Mouse (Mus musculus): ENCODE data around the gene Stk32b.

Gene Stk32b

DNA sequence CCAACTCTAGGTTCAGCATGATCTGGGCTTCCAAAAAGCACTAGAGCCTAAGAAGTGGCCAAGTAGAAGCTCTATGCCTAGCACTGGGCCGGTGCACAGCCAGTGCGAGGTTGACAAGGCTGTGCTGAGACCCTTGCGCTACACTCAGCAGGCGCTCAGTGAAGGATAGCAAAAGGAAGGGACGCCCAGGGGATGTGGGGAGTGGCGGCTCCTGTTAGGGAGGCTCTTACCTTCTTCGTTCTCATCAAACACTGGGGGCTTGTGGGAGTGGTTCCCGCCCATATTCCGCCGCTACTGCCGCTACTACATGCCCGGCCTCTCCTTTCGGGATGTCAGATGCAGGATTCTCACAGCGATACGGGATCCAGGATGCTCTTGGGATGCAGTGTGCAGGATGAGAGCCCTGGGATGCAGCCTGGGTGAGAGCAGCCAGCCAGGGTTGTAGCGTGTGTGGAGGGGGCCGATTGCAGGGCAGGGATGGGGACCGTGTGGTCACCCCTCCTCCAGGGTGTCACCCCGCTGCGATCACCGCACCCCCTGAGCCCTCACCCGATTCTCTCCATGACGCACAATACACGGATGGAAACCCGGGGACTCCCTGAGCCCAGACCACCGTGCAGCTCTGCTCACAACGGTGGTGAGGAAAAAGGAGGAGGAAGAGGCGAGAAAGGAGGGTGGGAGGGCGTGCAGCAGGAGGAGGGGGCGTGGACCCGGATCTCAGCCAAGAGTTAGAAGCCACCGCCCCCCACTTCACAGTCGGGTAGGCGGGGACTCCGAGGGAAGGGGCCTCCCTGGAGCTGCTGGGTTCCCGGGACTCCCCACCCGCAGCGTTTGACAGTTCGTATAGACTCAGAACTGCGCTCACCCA lies at the start of gene Stk32b:
Gene Stk32b, minus strand, starts transcription at position 667 of the 868 bp plus-strand sequence.
- DNase-seq = no peak

DNA sequence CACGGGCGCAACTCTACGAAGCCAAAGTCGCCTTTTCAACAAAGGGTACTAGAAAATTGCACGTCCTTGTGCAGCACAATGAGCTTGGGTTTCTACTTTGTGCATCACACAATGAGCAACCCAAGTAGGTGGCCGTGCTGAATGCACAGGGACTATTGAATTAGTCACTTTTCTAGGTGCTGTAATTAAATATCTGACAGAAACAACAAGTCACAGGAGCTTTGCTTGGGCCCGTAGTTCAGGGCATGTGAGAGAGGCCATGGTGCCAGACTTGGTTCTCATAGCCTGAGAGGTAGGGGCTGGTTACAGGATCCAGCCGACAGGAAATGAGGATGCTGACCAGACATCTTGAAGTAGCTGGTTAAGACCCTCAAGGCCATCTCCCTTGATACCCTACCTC lies 48.9 kb upstream of the Stk32b start:
- DNase-seq = no peak

DNA sequence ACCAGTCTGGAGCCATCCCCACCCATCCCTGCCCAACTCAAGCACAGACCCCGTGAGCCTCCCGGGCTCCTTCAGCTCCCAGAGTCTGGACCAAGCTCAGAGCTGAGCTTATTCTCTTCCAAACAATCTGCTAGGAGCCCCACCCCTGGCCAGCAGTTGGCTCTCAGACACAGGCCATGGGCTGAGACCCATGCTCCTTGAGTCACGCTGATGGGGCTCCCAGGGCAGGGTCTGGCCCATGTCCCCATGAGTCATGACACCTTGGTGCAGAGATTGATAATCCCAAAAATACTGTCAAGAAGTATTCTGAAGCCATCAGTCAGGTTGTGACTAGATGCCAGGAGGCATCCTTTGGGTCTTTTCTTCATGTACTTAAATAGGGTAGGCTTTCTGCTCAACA lies 45.1 kb upstream of the Stk32b start:
- no peak for DNase-seq

DNA sequence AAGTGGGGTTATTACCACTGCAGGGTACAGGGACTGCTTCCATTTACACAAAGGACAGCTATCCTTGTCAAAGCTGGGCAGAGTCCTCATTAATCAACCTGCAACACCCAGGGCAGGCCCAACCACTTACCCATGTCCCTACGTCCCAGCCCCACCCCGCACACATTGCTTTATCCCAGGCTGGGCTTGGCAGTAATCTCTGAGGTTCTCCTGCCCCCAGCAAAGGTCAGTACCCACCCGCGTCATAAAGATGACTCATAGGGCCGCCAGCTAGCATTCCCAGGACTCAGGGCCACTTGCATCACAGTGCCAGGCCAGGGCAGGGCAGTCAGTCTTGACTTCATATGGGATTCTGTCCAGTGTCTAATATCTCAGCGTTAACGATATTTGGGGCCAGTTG lies 36.4 kb upstream of the Stk32b start:
- DNase-seq = no peak

DNA sequence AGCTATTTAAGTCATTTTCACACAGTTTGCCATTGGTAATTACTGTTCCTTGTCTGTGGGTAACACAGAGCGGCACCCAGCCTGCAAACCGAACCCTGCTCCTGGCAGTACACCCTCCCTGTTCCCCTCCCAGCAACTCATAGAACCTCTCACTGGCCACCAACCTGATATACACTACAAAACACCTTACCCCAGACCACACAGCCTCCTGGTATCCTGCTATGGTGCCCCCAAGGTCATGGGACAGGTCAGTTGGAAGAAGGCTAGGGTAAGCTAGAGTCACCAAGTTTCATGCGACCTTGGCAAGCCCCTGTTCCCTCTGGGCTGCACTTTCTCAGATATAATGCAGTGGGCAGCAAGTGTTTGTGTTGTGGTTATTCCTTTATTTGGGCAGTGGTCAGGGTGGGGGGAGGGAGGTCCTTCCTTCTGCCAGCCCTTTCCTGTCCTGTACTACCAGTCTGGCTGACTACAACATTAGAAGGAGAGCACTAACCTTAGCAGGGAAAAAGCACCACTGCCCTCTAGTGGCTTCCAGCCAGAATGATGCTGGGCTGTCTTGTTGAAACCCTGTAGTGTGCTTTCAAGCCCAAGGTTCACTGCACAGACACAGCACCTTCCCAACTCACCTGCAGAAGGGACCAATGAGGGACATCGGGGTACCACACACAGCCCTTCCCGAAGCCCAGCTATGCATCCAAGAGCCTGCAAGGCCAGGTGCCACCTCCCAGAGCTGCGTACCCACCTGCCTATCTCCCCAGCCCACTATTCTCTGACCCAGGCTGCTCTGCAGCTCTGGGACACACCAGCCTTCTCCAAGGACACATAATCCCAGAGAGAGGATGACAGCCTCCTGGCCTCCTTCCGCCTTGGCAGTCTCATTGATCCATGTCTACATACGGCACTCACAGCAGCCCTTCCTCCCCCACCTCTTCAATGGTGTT lies 35.3 kb upstream of the Stk32b start:
- DNase-seq = no peak

DNA sequence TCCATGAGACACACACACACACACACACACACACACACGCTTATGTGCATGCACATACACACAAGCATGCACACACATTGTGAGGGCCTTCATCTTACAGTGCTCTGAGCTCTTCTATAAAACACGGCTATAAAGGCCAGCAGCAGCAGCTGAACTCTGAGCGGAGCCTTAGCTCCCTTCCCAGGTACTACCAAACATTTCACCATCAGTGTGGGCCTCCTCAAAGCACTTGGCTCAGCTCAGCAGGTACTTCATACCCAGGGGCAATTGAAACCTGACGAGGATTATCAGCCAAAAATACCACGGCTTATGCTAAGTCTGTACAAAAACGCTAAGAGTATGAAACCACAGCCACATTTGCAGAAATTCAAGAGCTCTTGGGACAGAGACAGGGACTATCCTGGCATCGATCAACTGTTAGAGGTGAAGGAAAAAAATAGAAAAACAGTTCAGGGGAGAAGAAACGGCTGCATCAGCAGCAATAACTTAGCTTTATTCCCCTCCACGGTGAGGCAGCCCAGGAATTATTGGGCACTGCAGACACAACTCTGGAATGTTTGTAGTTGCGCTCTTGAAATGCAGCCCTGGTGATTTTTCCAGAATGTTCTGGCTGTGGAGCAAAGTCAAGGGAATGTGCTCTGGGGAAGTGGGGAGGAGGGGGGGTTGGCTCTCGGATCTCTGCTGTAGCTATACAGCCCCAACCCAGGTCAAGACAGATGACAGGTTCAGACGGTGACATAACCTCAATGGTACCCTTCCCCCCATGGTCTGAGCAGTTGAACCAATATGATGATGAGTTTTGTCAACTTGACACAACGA lies 27.1 kb upstream of the Stk32b start:
- DNase-seq = no peak

DNA sequence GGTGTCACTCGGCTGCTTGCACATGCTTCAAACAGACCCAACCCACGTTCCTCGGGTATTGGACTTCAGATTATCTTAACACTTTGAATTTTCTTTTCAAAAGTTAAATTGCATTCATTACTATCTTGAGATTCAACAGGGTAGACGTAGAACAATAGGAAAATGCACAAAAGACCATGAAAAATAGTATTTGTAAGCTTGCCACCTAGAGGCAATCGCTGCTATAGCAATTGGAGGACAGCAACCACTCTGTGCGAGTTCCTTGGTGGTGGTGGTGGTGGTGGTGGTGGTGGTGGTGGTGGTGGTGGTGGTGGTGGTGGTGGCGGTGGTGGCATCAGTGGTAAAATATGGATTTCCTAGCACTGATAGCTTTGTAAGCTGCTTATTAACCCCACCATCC lies 19.2 kb upstream of the Stk32b start:
- no peak for DNase-seq

DNA sequence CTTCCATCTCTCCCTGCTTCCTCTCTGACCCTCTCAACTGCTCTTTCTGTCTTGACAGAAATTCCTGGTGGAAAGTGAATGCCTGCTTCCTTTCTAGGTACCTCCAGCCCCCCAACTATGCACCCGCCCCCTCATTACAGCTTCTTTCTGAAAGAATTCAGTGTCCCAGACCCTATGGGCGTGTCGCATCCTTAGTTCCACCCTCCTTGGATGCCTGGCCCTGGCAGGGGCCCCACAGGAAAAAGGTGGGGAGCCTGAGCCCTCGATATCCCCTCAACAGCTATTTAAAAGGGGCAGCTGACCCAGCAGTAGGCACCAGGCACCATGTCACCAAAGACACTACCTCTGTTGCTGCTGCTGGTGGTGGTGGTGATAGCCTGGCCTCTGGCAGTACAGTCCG lies 18.3 kb upstream of the Stk32b start, which contains the start of gene Cytl1:
Gene Cytl1, plus strand, starts transcription at position 296 of the 400 bp plus-strand sequence.
- DNase-seq = no peak

DNA sequence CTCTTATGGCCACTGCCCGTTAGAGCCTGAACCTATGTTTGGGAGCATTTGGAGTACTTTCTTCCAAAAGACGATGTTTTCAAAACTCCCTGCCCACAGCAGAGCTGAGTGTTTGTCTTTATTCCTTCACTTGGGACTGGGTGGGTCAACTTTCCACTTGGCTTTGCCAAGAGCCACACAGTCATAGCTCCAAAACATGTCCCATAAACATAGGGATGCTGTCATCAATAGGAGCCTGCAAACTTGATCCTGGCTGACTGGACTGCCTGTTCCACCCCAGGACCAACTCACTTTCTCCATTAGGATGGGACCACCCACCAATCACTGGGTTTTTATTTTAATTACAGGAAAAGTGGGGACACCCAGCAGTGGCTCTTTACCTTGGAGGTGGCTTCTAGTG lies 13.8 kb upstream of the Stk32b start:
- DNase-seq = no peak

DNA sequence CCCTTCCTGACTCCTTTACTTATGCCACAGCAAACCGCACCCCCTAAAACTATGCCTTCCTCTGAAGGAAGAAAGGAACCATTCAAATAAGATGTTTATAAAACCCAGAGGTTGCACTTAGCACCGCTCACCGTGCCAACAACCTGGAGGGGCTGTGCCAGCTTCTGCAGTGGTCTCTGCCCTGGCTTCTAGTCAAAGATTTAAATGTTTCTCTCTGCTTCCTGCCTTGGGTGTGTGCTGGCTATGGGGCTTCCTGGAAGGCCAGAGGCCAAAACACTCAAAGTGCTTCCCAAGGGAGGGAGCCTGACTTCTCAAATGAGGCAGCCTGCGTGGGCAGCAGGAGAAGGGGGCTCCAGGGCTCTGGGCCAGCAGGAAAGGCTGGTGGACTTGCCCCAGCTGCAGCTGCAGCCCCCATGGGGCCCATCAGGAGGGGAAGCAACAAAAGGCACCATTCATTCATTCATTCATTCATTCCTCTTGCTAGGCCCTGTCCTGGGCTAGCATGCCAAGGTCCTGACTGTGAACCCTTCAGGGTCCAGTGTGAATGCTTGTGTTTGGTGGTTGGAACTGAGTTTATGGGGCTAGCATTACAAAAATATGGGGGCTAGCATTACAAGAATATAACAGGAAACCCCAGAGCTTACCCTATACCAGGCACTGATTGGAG lies 8.4 kb upstream of the Stk32b start:
- no peak for DNase-seq

DNA sequence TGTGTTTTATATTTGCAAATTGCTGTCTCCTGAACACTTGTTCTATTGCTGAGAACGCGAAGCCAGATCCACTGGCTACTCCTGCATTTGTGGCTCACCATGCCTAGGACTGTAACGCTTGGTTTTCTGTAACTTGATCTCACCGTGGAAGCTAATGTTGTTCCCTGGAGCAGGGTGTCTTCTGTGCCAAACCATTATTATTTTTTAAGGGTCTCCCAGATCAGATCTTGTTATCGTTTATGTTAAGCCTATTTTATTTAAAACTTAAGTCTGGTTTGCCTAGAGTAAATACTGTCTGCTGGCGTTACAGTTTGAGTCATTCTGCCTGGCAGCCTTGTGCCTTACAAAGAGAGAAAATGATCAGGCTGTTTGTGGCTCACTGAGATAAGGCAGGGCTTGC lies 3.7 kb upstream of the Stk32b start:
- no peak for DNase-seq

DNA sequence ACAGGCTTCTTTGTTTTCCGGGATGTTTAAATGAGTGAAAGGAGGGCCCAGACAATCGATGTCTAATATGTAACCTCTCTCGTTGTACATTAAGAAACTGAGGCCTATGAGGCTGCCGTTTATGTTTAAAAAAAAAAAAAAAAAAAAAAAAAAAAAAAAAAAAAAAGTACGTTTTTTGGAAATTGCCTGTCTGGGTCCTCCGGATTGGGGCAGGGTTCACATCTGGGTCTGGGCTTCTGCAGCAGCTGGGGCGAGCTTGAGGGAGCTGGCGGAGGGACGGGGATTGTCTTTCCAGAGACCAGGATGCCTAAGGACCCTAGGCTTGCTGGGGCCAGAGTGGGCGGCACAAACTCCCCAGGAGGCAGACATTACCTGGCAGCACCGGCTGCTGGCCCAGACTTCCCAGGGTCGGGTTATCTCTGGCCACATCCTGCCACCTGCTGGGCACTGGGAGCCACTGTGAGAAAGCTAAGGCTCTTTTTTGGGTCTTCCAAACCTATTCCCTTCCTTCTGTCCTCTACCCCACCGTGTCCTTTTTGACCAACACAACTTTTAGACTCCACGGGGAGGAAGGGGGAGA lies 503 bp upstream of the Stk32b start:
- no peak for DNase-seq

DNA sequence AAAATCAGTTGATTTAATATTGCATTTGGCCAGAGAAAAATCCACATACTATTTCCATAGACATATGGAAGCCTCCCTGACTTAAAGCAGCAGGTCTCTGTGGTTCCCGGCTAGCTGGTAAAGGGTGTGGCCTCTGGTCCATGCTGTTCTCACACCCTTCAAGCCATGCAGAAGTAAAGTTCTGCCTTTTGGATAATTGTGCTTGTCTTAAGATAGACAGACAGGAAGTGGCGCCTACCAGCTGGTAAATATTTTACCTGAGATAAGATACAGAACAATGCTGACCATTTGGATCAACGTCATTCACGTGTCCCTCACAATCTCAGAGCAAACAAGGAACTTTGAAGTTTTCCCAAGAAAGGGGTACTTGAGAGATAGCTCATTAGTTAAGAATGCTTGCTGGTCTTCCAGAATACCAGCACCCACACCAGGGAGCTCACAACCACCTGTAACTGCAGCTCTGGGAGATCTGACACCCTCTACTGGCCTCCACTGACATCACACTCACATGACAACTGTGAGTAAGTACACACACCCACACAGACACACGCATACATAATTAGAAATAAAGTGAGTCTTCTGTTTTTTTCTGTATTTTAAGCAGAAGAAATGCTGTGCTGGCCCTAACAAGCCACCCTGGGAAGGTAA lies 7.6 kb downstream of the Stk32b start:
- no peak for DNase-seq

DNA sequence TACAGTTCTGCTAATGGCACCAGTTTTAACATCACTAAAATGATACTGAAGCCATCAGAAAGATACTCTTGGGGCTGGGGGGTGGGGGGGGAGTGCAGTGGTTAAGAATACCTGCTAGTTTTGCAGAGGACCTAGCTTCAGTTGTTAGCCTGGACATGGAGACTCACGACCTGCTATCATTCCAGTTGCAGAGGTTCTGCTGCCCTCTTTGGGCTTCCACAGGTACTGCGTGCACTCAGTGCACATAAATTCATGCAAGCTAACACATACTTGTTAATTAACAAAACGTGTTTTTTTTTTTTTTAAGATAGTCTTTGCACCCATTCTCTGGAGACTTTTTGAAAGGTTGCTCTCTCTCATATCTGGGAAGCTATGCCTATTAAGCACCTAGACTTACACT lies 8.8 kb downstream of the Stk32b start:
- DNase-seq = no peak

DNA sequence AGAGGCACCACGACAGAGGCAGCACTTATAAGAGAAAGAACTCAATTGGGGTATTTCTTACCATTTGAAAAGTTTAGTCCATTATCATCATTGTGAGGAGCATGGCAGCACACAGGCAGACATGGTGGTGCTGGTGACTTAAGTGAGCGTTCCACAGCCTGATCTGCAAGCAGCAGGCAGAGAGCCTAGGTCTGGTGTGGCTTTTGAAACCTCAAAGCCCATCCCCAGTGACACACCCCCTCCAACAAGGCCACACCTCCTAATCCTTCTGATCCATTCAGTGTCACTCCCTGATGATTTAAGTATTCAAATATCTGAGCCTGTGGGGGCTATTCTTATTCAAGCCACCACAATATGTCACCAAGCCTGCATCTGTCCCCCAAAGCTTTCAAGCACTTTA lies 12.0 kb downstream of the Stk32b start:
- DNase-seq = no peak

DNA sequence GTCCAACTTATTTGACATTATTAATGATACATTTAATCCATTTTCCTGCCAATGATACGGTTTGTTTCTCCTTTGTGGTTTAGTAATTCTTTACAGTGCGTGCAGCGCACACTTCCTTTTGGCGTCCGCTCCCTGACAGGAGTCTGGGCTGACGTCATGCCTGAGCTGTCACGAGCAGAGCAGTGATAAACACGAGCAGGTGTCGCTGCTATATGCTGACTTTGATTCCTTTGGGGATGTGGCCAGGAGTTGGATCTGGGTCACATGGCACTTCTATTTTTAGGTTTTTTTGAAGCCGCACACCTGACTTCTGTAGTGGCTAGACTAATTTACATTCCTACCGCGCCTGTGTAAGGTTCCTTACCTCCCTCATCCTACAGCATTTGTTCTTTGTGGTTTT lies 17.2 kb downstream of the Stk32b start:
- no peak for DNase-seq

DNA sequence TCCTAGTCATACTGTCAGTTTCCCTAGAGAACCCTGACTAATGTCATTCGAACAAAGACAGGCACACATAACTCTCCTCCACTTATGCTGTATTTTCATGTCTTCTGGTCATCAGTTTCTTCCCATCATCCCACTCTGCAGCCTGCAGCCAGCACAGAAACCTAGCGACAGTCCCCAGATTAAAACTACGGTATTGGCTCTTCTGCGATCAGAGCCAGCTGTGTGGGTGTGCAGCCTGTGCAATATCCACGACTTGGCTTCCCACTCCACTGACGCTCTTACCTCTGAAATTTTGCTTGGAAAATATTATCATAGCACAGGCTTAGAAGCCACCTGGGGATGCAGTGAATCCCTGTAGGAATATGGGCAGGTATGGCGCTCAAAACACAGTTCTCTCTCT lies 19.7 kb downstream of the Stk32b start:
- DNase-seq = no peak

DNA sequence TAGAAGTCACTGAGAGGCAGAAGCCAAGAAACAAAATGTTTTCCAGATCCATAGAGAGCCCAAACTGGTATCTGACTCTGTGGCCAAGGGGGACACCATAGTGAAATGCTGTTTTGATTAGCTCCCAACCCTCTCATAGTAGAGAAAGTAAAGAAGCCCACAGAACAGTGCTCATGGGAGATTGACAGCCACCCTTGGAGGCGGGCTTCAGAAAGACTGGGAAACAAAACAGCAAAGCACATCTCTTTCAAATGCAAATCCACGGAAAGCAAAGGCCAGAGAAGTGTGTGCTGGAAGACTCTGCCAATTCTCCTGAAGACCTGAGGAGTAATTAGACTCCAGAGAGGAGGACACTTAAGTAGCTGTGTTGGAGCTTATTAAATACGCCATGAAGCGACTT lies 21.2 kb downstream of the Stk32b start:
- no peak for DNase-seq

DNA sequence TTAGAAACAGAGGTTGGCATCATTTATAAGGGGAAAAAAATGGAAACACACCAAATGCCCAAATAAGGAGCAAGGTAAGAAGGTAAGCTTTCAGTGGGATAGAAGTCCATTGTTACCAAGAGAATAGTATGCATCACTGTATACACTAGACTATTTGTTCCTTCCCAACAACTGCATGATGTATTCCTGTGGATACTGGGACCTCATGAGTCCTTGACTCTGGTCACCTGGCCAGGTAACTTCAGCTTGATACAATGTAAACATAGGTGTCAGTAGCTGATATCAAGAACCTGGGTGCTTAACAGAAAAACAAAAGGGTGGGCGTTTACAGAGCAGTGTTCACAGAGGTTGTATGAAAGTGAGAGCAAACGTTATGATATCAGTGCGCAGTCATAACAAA lies 24.2 kb downstream of the Stk32b start:
- no peak for DNase-seq

DNA sequence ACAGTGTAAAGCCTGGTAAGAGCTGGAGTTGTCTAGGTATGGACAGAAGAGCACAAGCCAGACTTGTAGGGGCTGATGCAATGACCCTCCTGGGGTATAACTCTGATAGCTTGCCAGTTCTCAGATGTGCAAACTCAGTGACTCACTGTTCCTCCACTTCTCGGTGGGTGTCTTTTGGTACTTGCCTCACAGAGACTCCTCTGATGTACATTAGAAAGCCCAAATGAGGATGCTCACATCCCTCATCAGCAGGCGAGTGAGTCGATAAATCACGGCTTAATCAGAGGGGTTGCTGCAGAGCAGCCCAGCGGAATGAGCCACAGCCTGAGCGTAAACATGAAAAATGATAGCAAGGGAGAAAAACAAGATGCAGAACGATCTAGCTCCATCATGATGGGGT lies 46.2 kb downstream of the Stk32b start:
- DNase-seq = no peak

DNA sequence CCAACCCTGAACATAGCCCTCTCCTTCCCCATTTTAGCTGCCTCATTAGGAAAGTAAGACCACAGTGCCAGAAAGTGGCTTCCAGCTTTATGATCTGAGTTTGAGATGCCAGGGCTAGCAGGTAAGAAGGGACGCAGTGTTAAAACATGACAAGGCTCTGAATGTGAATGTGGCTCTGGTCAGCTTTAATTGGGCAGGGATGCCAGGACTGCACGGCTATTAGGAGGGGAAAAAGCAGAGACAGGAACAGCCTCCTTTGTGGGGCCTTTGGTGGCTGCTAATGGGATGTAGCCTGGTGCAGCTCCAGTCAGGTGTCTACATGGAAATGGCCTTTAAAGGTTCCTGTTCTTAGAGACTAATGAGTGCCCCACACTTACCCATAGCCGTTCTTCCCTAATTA lies 52.0 kb downstream of the Stk32b start:
- no peak for DNase-seq

All from thymus, postnatal 36 days (tissue).